In genomic region chr1:169803428-169804138, GRCm38 (mm10) we compare ENCODE assay signal across 25 mouse cellular contexts. TPM values are rescaled to one million over a fixed set of nuclear protein-coding genes. Genes with fewer than 3 reads are reported as not detected.
A peak's percentile ranks its signal among the peaks of the same experiment; 100 is the strongest.
DNase-seq lines count a peak whose midpoint lies in the region; ATAC-seq and TF ChIP-seq lines count a peak whose summit lies in the region.
"Had no signal": no experiment of that assay in that cellular context is flagged by ENCODE, and none has a peak within 500 bp of the region (broad histone marks: within the 10 kb centered on the region; RNA-seq: fewer than 3 reads in every experiment).

No protein-coding gene starts in this region.

- no peaks in the 10 kb centered on the region for H3K4me1 ChIP-seq in lung, adult 2 months (ENCODE audit: control insufficient read depth, insufficient read depth, low read length)
- no peaks in the 10 kb centered on the region for H3K4me1 ChIP-seq in hindbrain, embryonic 14.5 days (replicated peaks; ENCODE audit: control insufficient read depth, insufficient read depth, low read length)
- H3K4me1 ChIP-seq: forebrain, embryonic 10.5 days; heart, embryonic 12.5 days; hindbrain, embryonic 12.5 days; limb, embryonic 13.5 days; liver, embryonic 13.5 days; neural tube, embryonic 13.5 days had no signal

- H3K27me3 ChIP-seq in hindbrain, embryonic 14.5 days (ENCODE audit: control insufficient read depth, insufficient read depth, low read length), result no peaks in the 10 kb centered on the region
- H3K27me3 ChIP-seq: heart, embryonic 12.5 days; hindbrain, embryonic 12.5 days; limb, embryonic 13.5 days; liver, embryonic 13.5 days; neural tube, embryonic 13.5 days; Patski had no signal

- TF ChIP-seq POLR2A in lung, adult 2 months (IDR thresholded peaks at IDR 0.05; ENCODE audit: borderline replicate concordance, extremely low read depth, low read depth, low read length), result no peak

- no peak overlapping the region for H3K4me2 ChIP-seq in hindbrain, embryonic 14.5 days (replicated peaks)
- H3K4me2 ChIP-seq: heart, embryonic 12.5 days; hindbrain, embryonic 12.5 days; limb, embryonic 13.5 days; liver, embryonic 13.5 days; neural tube, embryonic 13.5 days had no signal

- H3K36me3 ChIP-seq in hindbrain, embryonic 14.5 days (replicated peaks; ENCODE audit: control insufficient read depth, insufficient read depth), result no peaks in the 10 kb centered on the region
- H3K36me3 ChIP-seq: forebrain, embryonic 10.5 days; heart, embryonic 12.5 days; hindbrain, embryonic 12.5 days; limb, embryonic 13.5 days; liver, embryonic 13.5 days; neural tube, embryonic 13.5 days had no signal

- H3K9me3 ChIP-seq in hindbrain, embryonic 14.5 days (ENCODE audit: control insufficient read depth, low read length), result no peaks in the 10 kb centered on the region
- H3K9me3 ChIP-seq: forebrain, embryonic 10.5 days; heart, embryonic 12.5 days; hindbrain, embryonic 12.5 days; limb, embryonic 13.5 days; liver, embryonic 13.5 days; neural tube, embryonic 13.5 days had no signal

- no peak overlapping the region for H3K27ac ChIP-seq in hindbrain, embryonic 14.5 days
- H3K27ac ChIP-seq: forebrain, embryonic 10.5 days; hindbrain, embryonic 12.5 days; limb, embryonic 13.5 days; liver, embryonic 13.5 days; neural tube, embryonic 13.5 days had no signal

- TF ChIP-seq CTCF in lung, adult 2 months (IDR thresholded peaks at IDR 0.05; ENCODE audit: insufficient read depth, low read length), result no peak

- H3K9ac ChIP-seq in hindbrain, embryonic 14.5 days, result no peak overlapping the region
- H3K9ac ChIP-seq: heart, embryonic 12.5 days; hindbrain, embryonic 12.5 days; limb, embryonic 13.5 days; liver, embryonic 13.5 days; neural tube, embryonic 13.5 days had no signal

- 70% methylated on average over 4 of the region's 4 CpGs for WGBS in lung, adult 2 months
- WGBS in hindbrain, embryonic 14.5 days, result 90% methylated on average over 4 of the region's 4 CpGs

- no peak for ATAC-seq in hindbrain, embryonic 14.5 days (ENCODE audit: low FRiP score)
- ATAC-seq: activated CD4-positive, CD25-positive, alpha-beta regulatory T cell, adult 4 months; CD4-positive, CD25-positive, alpha-beta regulatory T cell, adult 4 months; inflammation-experienced regulatory T-cells, adult 6 months; Patski had no signal

- H3K4me3 ChIP-seq in lung, adult 2 months (replicated peaks; ENCODE audit: extremely low read depth, low read depth, low read length), result no peak overlapping the region
- H3K4me3 ChIP-seq in hindbrain, embryonic 14.5 days (replicated peaks; ENCODE audit: low read length), result no peak overlapping the region
- H3K4me3 ChIP-seq: forebrain, embryonic 10.5 days; heart, embryonic 12.5 days; hindbrain, embryonic 12.5 days; limb, embryonic 13.5 days; liver, embryonic 13.5 days; neural tube, embryonic 13.5 days had no signal

- DNase-seq in layer of hippocampus, adult 11-12 months (ENCODE audit: low spot score), result peak; percentile 15
- no peak for DNase-seq in layer of hippocampus, postnatal 25 days (ENCODE audit: extremely low spot score in 1 of 2, low spot score in 1 of 2)
- DNase-seq in lung, adult 18-20 months, result peak; percentile 28 to 42
- no peak for DNase-seq in lung, adult 2 months
- DNase-seq in brain, adult 2 months (ENCODE audit: low read depth, low spot score), result peak; percentile 73
- DNase-seq in lung, postnatal 14 days, result peak; percentile 34
- no peak for DNase-seq in hindbrain, embryonic 14.5 days (ENCODE audit: low spot score)
- DNase-seq: adrenal gland, postnatal 36 days; cerebellum, adult 18-20 months; cerebellum, postnatal 25 days; kidney, adult 2 months; kidney, postnatal 10 days; liver, embryonic 13.5 days; midbrain, embryonic 14.5 days; thymus, adult 2 months had no signal

RNA-seq across cellular contexts. Expression of gene Rgs4, which starts 56.1 kb away (rescaled TPM):
- 100 to 1,000 TPM; 135 to 146 TPM for total RNA-seq in layer of hippocampus, postnatal 25 days (2021)
- polyA plus RNA-seq in lung, adult 2 months (2012; rRNA removed), result 2.2 and 5.9 TPM in 2 replicates
- polyA plus RNA-seq in hindbrain, embryonic 14.5 days (2014; fragmentation: Nextera tagmentation; extraction: Ambion mirVana), result 73.3 and 88.0 TPM in 2 replicates
- total RNA-seq: granulocyte monocyte progenitor cell, adult 5-6 weeks had no signal
- polyA plus RNA-seq: activated CD4-positive, CD25-positive, alpha-beta regulatory T cell, adult 4 months; CD4-positive, CD25-positive, alpha-beta regulatory T cell, adult 4 months; inflammation-experienced regulatory T-cells, adult 6 months had no signal

Comparison
In these comparisons a context has a peak if more than half of its experiments do, and no peak if none do; other contexts are left out.
1. DNase-seq: peak in layer of hippocampus, adult 11-12 months (single experiment), lung, adult 18-20 months (2 of 2), brain, adult 2 months (single experiment) and lung, postnatal 14 days (single experiment); none in layer of hippocampus, postnatal 25 days (0 of 2), lung, adult 2 months (single experiment) and hindbrain, embryonic 14.5 days (single experiment).
2. RNA of gene Rgs4, which starts 56.1 kb away (polyA plus RNA-seq): 73.3 to 88.0 TPM in hindbrain, embryonic 14.5 days; 2.2 to 5.9 TPM in lung, adult 2 months; every median in the first group is over 10 times any median in the second.